In genomic region chr1:93070881-93071280, GRCm38 (mm10) we compare ENCODE assay signal across 15 mouse cellular contexts. TPM values are rescaled to one million over a fixed set of nuclear protein-coding genes. Genes with fewer than 3 reads are reported as not detected.
A peak's percentile ranks its signal among the peaks of the same experiment; 100 is the strongest.
DNase-seq lines count a peak whose midpoint lies in the region; ATAC-seq and TF ChIP-seq lines count a peak whose summit lies in the region.
"Had no signal": no experiment of that assay in that cellular context is flagged by ENCODE, and none has a peak within 500 bp of the region (broad histone marks: within the 10 kb centered on the region; RNA-seq: fewer than 3 reads in every experiment).

No protein-coding gene starts in this region.

- no peak for DNase-seq in hindbrain, embryonic 10.5 days (ENCODE audit: low spot score)
- DNase-seq in cerebellum, adult 2 months: peak; percentile 61 to 83
- DNase-seq in forebrain, embryonic 14.5 days (ENCODE audit: low spot score): peak; percentile 49
- no peak for DNase-seq in lung, postnatal 10 days
- DNase-seq in right cerebral cortex, postnatal 4 days: no peak
- no peak for DNase-seq in layer of hippocampus, adult 11-12 months (ENCODE audit: low spot score)
- DNase-seq: gastrocnemius, postnatal 10 days; kidney, adult 18-20 months; kidney, postnatal 14 days; thymus, postnatal 36 days had no signal

- H3K27ac ChIP-seq in hindbrain, embryonic 16.5 days (ENCODE audit: low read depth, low read length): no peak overlapping the region
- H3K27ac ChIP-seq in hindbrain, embryonic 10.5 days: no peak overlapping the region
- peak overlapping the region; percentile 73 for H3K27ac ChIP-seq in bone marrow macrophage, adult 2 months (ENCODE audit: insufficient read depth, low read depth, low read length)
- H3K27ac ChIP-seq in cerebellum, adult 2 months (ENCODE audit: insufficient read depth, low read length): peak overlapping the region; percentile 70
- H3K27ac ChIP-seq in forebrain, embryonic 14.5 days (ENCODE audit: low read depth, low read length): peak overlapping the region; percentile 76
- H3K27ac ChIP-seq: embryonic facial prominence, embryonic 15.5 days; heart, adult 2 months; midbrain, embryonic 10.5 days had no signal

- H3K9me3 ChIP-seq in hindbrain, embryonic 16.5 days (ENCODE audit: control insufficient read depth, low read length): no peaks in the 10 kb centered on the region
- H3K9me3 ChIP-seq in hindbrain, embryonic 10.5 days: no peaks in the 10 kb centered on the region
- H3K9me3 ChIP-seq in forebrain, embryonic 14.5 days (replicated peaks; ENCODE audit: control insufficient read depth, low read length): no peaks in the 10 kb centered on the region
- H3K9me3 ChIP-seq: embryonic facial prominence, embryonic 15.5 days; midbrain, embryonic 10.5 days had no signal

- peaks cover 2% of the 10 kb centered on the region for H3K4me1 ChIP-seq in hindbrain, embryonic 16.5 days (ENCODE audit: control insufficient read depth, insufficient read depth, low read depth, low read length)
- H3K4me1 ChIP-seq in hindbrain, embryonic 10.5 days (replicated peaks): no peaks in the 10 kb centered on the region
- peaks cover 37% of the 10 kb centered on the region for H3K4me1 ChIP-seq in bone marrow macrophage, adult 2 months (ENCODE audit: control insufficient read depth, insufficient read depth, low read length)
- peaks cover 69% of the 10 kb centered on the region for H3K4me1 ChIP-seq in cerebellum, adult 2 months (ENCODE audit: control insufficient read depth, insufficient read depth, low read length)
- peaks cover 17% of the 10 kb centered on the region; the same call in 1 of the 2 replicates for H3K4me1 ChIP-seq in forebrain, embryonic 14.5 days (ENCODE audit: control insufficient read depth, insufficient read depth, low read length)
- H3K4me1 ChIP-seq: embryonic facial prominence, embryonic 15.5 days; midbrain, embryonic 10.5 days had no signal

- H3K9ac ChIP-seq in hindbrain, embryonic 16.5 days (ENCODE audit: low read depth, low read length): no peak overlapping the region
- H3K9ac ChIP-seq in forebrain, embryonic 14.5 days (ENCODE audit: low read length): no peak overlapping the region
- H3K9ac ChIP-seq: embryonic facial prominence, embryonic 15.5 days had no signal

- TF ChIP-seq CTCF in bone marrow macrophage, adult 2 months (IDR thresholded peaks at IDR 0.05; ENCODE audit: low read depth, low read length): no peak
- TF ChIP-seq CTCF in cerebellum, adult 2 months (IDR thresholded peaks at IDR 0.05; ENCODE audit: borderline replicate concordance, insufficient read depth, low read depth, low read length): no peak

- H3K36me3 ChIP-seq in hindbrain, embryonic 16.5 days (ENCODE audit: control insufficient read depth, insufficient read depth, low read length): peaks cover 71% of the 10 kb centered on the region
- H3K36me3 ChIP-seq in hindbrain, embryonic 10.5 days: peaks cover 72% of the 10 kb centered on the region
- peaks cover 94% of the 10 kb centered on the region for H3K36me3 ChIP-seq in forebrain, embryonic 14.5 days (ENCODE audit: control insufficient read depth, insufficient read depth, low read length)

- 65% methylated on average over 5 of the region's 5 CpGs for WGBS in hindbrain, embryonic 16.5 days
- WGBS in hindbrain, embryonic 10.5 days: 92% methylated on average over 5 of the region's 5 CpGs
- 6% methylated on average over 5 of the region's 5 CpGs for WGBS in cerebellum, adult 2 months
- WGBS in forebrain, embryonic 14.5 days: 66% methylated on average over 5 of the region's 5 CpGs

- no peaks in the 10 kb centered on the region for H3K27me3 ChIP-seq in hindbrain, embryonic 16.5 days (replicated peaks; ENCODE audit: control insufficient read depth, insufficient read depth, low read length)
- H3K27me3 ChIP-seq in hindbrain, embryonic 10.5 days (ENCODE audit: insufficient read depth, poor library complexity, severe bottlenecking): no peaks in the 10 kb centered on the region
- H3K27me3 ChIP-seq in cerebellum, adult 2 months (ENCODE audit: control insufficient read depth, insufficient read depth, low read length): no peaks in the 10 kb centered on the region
- no peaks in the 10 kb centered on the region for H3K27me3 ChIP-seq in forebrain, embryonic 14.5 days (replicated peaks; ENCODE audit: control insufficient read depth, insufficient read depth, low read length)
- H3K27me3 ChIP-seq: embryonic facial prominence, embryonic 15.5 days had no signal

- no peak for TF ChIP-seq POLR2A in bone marrow macrophage, adult 2 months (IDR thresholded peaks at IDR 0.05; ENCODE audit: borderline replicate concordance, low read depth, low read length)
- no peak for TF ChIP-seq POLR2A in cerebellum, adult 2 months (IDR thresholded peaks at IDR 0.05; ENCODE audit: borderline replicate concordance, insufficient read depth, low read length)

- H3K4me3 ChIP-seq in hindbrain, embryonic 16.5 days (ENCODE audit: low read length): no peak overlapping the region
- H3K4me3 ChIP-seq in hindbrain, embryonic 10.5 days: no peak overlapping the region
- H3K4me3 ChIP-seq in bone marrow macrophage, adult 2 months (ENCODE audit: insufficient read depth, low read length): no peak overlapping the region
- no peak overlapping the region for H3K4me3 ChIP-seq in cerebellum, adult 2 months (replicated peaks; ENCODE audit: insufficient read depth, low read depth, low read length)
- no peak overlapping the region for H3K4me3 ChIP-seq in forebrain, embryonic 14.5 days (ENCODE audit: low read depth, low read length)
- H3K4me3 ChIP-seq: embryonic facial prominence, embryonic 15.5 days; heart, adult 2 months; midbrain, embryonic 10.5 days had no signal

- H3K4me2 ChIP-seq in hindbrain, embryonic 16.5 days (ENCODE audit: low read length): no peak overlapping the region
- H3K4me2 ChIP-seq in forebrain, embryonic 14.5 days (ENCODE audit: low read length): peak overlapping the region; percentile 12; the same call in 1 of the 2 replicates
- H3K4me2 ChIP-seq: embryonic facial prominence, embryonic 15.5 days had no signal

- peak; percentile 41 for ATAC-seq in hindbrain, embryonic 16.5 days
- ATAC-seq in forebrain, embryonic 14.5 days: peak; percentile 41; the same call in 1 of the 2 replicates

RNA-seq across cellular contexts. Expression of gene Kif1a, which starts 30.9 kb away (rescaled TPM):
- polyA plus RNA-seq in hindbrain, embryonic 16.5 days (2015; fragmentation: Nextera tagmentation; extraction: Ambion mirVana): 497 and 573 TPM in 2 replicates
- polyA plus RNA-seq in hindbrain, embryonic 10.5 days (2016; fragmentation: Nextera tagmentation; extraction: Ambion mirVana): 48.2 and 79.0 TPM in 2 replicates
- polyA plus RNA-seq in bone marrow macrophage, adult 2 months (2012; ENCODE audit: insufficient read depth, insufficient read length, missing spikeins): not detected in 2 replicates
- polyA plus RNA-seq in cerebellum, adult 2 months (2012; rRNA removed): 290 and 291 TPM in 2 replicates
- polyA plus RNA-seq in forebrain, embryonic 14.5 days (2014; fragmentation: Nextera tagmentation; extraction: Ambion mirVana): 182 and 247 TPM in 2 replicates

Comparison
In these comparisons a context has a peak if more than half of its experiments do, and no peak if none do; other contexts are left out.
1. H3K27ac ChIP-seq: peak in bone marrow macrophage, adult 2 months (single experiment), cerebellum, adult 2 months (single experiment) and forebrain, embryonic 14.5 days (single experiment); none in hindbrain, embryonic 16.5 days (single experiment) and hindbrain, embryonic 10.5 days (single experiment).
2. DNase-seq: peak in cerebellum, adult 2 months (2 of 2) and forebrain, embryonic 14.5 days (single experiment); none in hindbrain, embryonic 10.5 days (single experiment), lung, postnatal 10 days (single experiment), right cerebral cortex, postnatal 4 days (single experiment) and layer of hippocampus, adult 11-12 months (single experiment).
3. RNA of gene Kif1a, which starts 30.9 kb away (polyA plus RNA-seq): 497 to 573 TPM in hindbrain, embryonic 16.5 days, 290 to 291 TPM in cerebellum, adult 2 months, 182 to 247 TPM in forebrain, embryonic 14.5 days and 48.2 to 79.0 TPM in hindbrain, embryonic 10.5 days; not detected in bone marrow macrophage, adult 2 months; every median in the first group is over 10 times any median in the second.